Mouse (Mus musculus) right cerebral cortex, postnatal 14 days (tissue): ENCODE results near the gene Syne1.

ENCODE experiments used
- DNase-seq: peaks from one replicate; pipeline ENCODE4 v3.0.0; 2022

The Syne1 gene

GRCm38 (mm10) chr10:5514134-5514533 lies 37.1 kb downstream of the Syne1 start:
- DNase-seq = no peak

DNA sequence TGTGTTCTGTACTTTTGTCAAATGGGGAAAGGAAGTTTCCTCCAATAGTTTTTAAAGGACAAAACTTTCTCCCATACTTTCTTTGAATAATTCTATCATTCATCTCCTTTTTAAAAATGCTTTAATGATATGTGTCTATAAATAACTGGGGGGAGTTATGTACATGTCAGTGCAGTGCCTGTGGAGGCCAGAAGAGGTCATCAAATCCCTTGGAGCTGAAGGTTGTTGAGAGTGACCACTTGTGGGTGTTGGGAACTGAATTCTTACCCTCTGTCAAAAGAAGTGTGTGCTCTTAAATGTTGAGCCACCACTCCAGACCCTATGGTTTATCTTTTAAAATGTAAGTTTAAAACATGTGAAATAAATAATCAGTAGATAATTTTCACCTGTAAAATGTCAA lies 39.0 kb downstream of the Syne1 start:
- DNase-seq = no peak

- DNase-seq = no peak
These were observed 39.9 kb downstream of the Syne1 start for GRCm38 (mm10) chr10:5511403-5511802.

GRCm38 (mm10) chr10:5507478-5507877 lies 43.8 kb downstream of the Syne1 start:
- DNase-seq = no peak

DNA sequence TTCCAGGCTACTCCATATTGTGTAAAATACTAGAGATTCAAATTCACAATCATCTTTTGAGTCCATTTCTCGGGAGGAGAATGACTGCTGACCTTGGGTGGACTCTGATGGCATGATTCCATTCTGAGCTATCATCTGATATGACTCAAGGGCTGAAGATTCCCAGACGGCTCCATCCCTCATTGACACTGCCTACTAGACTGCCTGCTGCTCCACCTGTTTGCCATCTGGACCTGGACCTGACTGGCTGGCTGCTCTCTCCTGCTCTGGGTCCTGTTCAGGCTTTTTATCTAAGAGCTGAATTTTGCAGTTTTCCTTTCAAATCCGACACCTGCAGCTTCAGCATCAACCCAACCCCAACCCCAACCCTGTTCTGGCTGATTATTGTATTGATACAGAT lies 46.5 kb downstream of the Syne1 start:
- DNase-seq = no peak

DNA sequence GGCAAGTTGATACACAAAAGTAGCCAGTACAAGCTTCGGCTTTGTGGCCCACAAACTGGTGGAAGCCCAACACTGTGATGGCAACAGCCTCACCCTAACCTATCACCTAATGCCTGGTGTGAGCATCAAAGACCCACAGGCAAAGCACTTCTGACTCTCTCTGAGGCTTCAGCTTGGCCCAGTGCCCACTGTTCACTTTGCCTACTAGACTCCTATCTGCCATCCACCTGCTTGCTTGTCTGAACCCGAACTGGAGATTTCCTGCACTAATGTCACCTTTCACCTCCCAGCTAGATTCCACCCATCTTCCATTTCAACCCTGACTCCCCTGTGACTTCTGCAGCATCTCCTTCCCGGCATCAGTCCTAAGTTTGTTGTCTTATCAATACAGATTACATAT lies 47.4 kb downstream of the Syne1 start:
- no peak for DNase-seq

DNA sequence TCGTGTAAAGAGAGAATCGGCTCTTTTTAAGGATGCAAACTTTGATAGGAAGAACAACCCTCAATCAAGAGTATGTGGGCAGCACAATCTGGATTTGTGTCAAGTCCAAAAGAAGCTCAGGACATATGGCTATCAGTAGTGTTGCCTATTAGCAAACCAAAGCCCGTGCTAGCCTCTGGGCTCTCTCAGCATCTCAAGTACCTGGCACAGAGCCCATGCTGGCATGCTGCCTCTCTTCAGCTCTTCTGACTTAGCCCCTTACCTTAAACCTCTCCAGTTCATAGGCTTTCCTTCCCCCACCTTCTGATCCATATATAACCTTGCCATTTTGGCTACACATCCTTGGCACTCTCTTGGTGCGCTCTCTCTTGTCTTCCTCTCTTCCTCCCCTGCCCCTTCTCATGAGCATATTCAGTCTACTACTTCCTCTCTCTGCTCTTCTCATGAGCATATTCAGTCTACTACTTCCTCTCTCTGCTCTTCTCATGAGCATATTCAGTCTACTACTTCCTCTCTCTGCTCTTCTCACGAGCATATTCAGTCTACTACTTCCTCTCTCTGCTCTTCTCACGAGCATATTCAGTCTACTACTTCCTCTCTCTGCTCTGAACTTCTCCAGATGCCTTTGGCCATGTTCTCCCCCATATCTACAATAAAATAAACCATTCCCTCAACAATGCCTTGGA lies 51.5 kb downstream of the Syne1 start:
- peak; percentile 50 for DNase-seq

- no peak for DNase-seq
These were observed 53.4 kb downstream of the Syne1 start for GRCm38 (mm10) chr10:5497859-5498258.

- DNase-seq = no peak
These were observed 60.2 kb downstream of the Syne1 start for GRCm38 (mm10) chr10:5491050-5491449.

- peak; percentile 30 for DNase-seq
These were observed 61.3 kb downstream of the Syne1 start for GRCm38 (mm10) chr10:5490029-5490428.

- DNase-seq = no peak
These were observed 63.2 kb downstream of the Syne1 start for GRCm38 (mm10) chr10:5488097-5488496.

GRCm38 (mm10) chr10:5480552-5481550 lies 70.4 kb downstream of the Syne1 start:
- DNase-seq = no peak

GRCm38 (mm10) chr10:5480097-5480496 lies 71.2 kb downstream of the Syne1 start:
- DNase-seq = peak; percentile 51

GRCm38 (mm10) chr10:5468638-5469037 lies 82.6 kb downstream of the Syne1 start:
- no peak for DNase-seq

DNA sequence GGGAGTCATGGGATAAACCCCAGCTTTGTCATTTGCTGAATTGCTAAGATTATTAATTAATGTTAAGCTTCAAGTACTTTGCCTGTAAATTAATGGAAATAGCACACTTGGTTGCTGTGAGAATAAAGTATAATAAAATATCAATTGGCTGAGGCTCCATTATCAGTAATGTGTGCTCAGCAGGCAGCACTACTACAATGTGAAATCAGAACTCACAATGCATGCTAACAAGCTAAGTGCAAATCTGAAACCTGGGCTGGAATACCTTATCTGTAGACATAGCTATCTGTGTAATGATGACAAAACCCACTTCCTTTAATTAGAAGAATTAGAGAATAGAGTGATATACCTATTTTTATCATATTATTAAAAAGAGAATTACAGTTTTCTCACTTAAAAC lies 97.5 kb downstream of the Syne1 start:
- no peak for DNase-seq

- DNase-seq = no peak
These were observed 101.3 kb downstream of the Syne1 start for GRCm38 (mm10) chr10:5449944-5450343.

DNA sequence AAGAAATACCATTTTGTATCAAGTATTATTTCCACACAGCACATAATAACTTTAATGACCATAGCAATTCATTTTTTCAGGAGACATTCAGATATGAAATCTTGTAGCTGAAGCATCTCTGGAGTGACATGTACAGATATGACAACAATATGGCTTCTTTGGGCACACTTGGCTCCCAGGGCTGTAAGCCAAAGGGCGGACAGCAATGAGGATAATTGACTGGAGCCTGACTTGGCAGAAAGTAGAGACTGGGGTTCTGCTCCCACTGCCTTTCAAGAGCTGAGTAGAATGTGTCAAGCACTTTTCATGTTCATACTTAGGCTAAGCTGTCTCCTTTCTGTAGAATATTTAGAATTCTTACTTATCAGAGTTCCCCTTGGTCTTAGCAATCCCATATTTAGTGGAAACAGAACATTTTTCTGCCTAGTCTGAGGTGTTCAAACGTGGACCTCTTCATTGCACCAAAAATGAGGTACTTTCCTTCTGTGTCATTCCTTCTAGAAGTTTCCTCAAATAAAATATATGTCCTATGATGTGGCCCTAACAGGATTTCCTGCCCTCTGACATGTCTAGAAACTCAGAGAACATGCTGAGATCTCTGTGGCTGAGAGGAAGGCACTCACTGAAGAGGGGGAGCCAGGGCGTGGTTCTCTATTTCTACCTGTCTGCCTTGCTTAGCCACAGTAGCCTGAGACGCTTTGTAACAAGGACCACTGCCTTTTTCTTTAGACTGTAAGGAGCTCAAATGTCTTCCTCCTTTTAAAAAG lies 103.1 kb downstream of the Syne1 start:
- no peak for DNase-seq

- DNase-seq = no peak
These were observed 106.0 kb downstream of the Syne1 start for GRCm38 (mm10) chr10:5445313-5445712.

DNA sequence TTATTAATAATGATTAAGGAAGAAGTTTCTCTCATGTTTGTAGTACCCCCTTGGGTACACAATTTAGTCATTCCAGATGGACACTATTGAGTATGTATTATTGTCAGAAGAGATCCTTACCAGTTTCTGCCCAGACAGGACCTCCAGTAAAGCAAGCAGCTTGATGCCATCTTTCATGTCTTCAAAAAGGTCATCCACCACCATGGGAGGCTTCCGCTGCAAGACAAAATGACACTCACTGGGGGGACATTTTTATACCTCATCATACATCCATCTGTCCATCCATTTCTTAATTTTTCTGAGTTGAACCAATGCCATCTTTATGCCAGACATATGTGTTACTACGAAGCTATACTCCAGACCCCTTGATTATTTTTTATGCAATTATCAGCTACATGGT lies 108.3 kb downstream of the Syne1 start:
- no peak for DNase-seq

DNA sequence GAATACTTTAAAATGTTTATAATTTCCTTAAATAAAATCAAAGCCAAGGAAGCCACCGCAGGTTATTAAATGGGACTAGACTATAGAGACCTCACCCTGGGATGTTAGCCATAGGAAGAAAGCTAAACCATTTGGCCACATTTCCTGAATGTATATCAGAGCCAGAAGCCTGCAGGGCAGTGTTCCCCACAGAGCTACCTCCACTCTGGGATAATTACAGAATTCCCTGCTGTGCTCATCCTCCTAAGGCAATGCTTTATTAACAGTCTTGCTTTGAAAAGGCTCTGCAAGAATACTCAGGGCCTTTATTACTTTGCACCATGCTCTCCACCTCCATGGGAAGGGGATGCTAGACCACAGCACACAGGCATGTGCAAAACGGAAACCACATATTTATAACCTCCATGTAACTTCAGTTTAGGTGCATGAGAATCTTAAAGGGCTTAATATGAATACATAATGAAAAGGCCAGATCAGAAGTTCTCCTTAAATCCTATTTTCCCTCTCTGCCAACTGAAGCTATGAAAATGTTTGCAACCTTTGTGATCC lies 111.4 kb downstream of the Syne1 start:
- DNase-seq = no peak

GRCm38 (mm10) chr10:5437766-5438165 lies 113.5 kb downstream of the Syne1 start:
- DNase-seq = no peak

DNA sequence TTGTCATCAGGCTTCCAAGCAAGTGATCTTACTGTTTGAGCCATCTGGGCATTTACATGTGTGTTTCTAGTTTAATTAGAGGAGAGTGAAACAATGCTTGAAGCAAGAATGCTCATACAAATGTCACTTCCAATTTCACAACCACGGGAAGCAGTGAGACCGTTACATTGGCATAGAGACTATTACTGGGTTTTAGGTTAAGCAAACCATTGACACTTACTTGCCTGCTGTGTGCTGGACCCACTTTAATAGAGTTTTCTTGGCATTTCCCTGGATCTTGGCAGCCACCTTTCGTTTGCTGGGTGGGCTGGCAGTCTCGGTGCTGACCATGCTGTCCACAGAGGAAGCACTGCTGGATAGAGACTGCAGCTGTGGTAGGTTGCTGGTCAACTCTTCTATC lies 127.3 kb downstream of the Syne1 start:
- DNase-seq = no peak

DNA sequence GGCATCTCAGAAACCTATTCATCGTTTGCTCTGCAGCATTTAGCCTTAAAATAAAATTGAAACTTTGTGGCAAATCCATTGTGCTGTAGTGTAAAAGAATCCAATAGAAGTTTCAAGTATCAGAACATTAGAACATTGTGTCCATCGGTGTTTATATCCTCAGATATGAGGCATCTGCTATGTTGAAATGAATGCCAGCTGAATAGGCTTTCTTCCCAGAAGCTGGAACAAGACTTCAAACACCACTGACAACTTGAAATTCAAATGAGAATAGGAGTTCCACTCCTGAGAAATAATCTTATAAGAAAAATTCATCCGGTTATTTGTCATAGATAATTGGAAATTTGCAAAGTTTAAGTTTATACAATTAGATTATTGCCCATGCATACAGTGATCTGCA lies 135.6 kb downstream of the Syne1 start:
- no peak for DNase-seq
